9 mouse cellular contexts compared by ENCODE assay signal in the genomic region with DNA sequence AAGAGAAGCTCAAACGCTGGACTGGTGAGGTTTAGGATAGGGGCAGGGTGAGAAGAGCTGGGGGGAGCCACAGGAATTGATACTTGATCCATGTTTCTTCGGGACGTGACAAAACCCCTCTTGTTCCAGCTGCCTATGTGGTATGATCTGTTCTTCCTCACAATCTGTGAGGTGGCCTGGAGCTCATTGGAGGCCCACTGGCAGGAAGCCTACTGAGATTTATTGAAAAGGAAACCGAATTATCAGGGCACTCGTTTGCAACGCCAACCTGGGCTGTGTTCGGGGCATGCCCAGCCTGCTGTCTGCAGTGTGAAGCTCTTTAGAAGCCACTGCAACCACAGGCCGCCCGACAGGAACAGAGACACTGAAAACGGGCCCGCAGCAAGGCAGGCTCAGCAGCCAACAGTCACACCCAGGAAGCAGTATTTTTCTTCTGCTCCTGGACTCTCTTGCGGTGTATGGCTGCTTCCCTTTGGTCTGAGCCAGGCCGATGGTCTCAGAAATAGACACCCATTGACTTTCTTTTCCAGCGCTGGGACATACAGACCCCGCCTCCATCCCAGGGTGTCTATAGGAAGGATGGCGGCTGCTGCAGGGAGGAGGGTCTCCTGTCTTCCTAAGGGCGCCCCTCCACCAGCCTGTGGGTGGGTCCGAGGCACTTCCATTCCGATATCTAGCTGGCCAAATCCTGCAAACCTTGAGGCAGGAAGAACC. TPM values are rescaled to one million over a fixed set of nuclear protein-coding genes. Genes with fewer than 3 reads are reported as not detected.
DNase-seq lines count a peak whose midpoint lies in the region; ATAC-seq lines count a peak whose summit lies in the region.
"Had no signal": no experiment of that assay in that cellular context is flagged by ENCODE, and none has a peak within 500 bp of the region (broad histone marks: within the 10 kb centered on the region; RNA-seq: fewer than 3 reads in every experiment).

No protein-coding gene starts in this region.

- H3K36me3 ChIP-seq in hindbrain, embryonic 11.5 days (ENCODE audit: control insufficient read depth, insufficient read depth, low read length): 0 out of 2 replicates have a peak, but pooled peaks cover 6% of the 10 kb centered on the region
- H3K36me3 ChIP-seq in liver, embryonic 16.5 days (ENCODE audit: control insufficient read depth, insufficient read depth): peaks cover 22% of the 10 kb centered on the region
- no peaks in the 10 kb centered on the region for H3K36me3 ChIP-seq in neural tube, embryonic 15.5 days

- peak; percentile 32; the same call in 1 of the 2 replicates for ATAC-seq in cerebellum, adult (ENCODE audit: insufficient number of reproducible peaks, low FRiP score, low TSS enrichment)
- peak; percentile 87 for ATAC-seq in hindbrain, embryonic 11.5 days (ENCODE audit: low FRiP score)
- peak; percentile 22 for ATAC-seq in liver, embryonic 16.5 days (ENCODE audit: low read depth)
- ATAC-seq in neural tube, embryonic 15.5 days (ENCODE audit: low FRiP score): peak; percentile 90

- peak overlapping the region; percentile 44 for H3K4me2 ChIP-seq in hindbrain, embryonic 11.5 days (replicated peaks; ENCODE audit: low read depth, low read length)
- H3K4me2 ChIP-seq in liver, embryonic 16.5 days (ENCODE audit: low read depth, low read length): peak overlapping the region; percentile 98
- H3K4me2 ChIP-seq in neural tube, embryonic 15.5 days: peak overlapping the region; percentile 92

- no peaks in the 10 kb centered on the region for H3K27me3 ChIP-seq in hindbrain, embryonic 11.5 days (ENCODE audit: control insufficient read depth, insufficient read depth, low read length)
- H3K27me3 ChIP-seq in liver, embryonic 16.5 days (ENCODE audit: control insufficient read depth, insufficient read depth, low read depth, low read length): no peaks in the 10 kb centered on the region
- H3K27me3 ChIP-seq in neural tube, embryonic 15.5 days (replicated peaks): no peaks in the 10 kb centered on the region

- peaks cover 12% of the 10 kb centered on the region; the same call in 1 of the 2 replicates for H3K4me1 ChIP-seq in hindbrain, embryonic 11.5 days (replicated peaks; ENCODE audit: control insufficient read depth, insufficient read depth, low read length)
- peaks cover 41% of the 10 kb centered on the region for H3K4me1 ChIP-seq in liver, embryonic 16.5 days (ENCODE audit: control insufficient read depth, low read depth, low read length)
- H3K4me1 ChIP-seq in neural tube, embryonic 15.5 days: peaks cover 25% of the 10 kb centered on the region

- WGBS in hindbrain, embryonic 11.5 days: 12% methylated on average over 19 of the region's 19 CpGs
- 7% methylated on average over 19 of the region's 19 CpGs for WGBS in liver, embryonic 16.5 days (ENCODE audit: insufficient replicate concordance)
- 9% methylated on average over 19 of the region's 19 CpGs for WGBS in neural tube, embryonic 15.5 days

- peak overlapping the region; percentile 91 for H3K27ac ChIP-seq in hindbrain, embryonic 11.5 days (ENCODE audit: low read depth, low read length)
- H3K27ac ChIP-seq in liver, embryonic 16.5 days (ENCODE audit: low read length): peak overlapping the region; percentile 95
- peak overlapping the region; percentile 99 for H3K27ac ChIP-seq in neural tube, embryonic 15.5 days (replicated peaks)

- peak overlapping the region; percentile 63 for H3K9ac ChIP-seq in hindbrain, embryonic 11.5 days (ENCODE audit: low read depth, low read length)
- H3K9ac ChIP-seq in liver, embryonic 16.5 days (ENCODE audit: low read depth, low read length): peak overlapping the region; percentile 91
- peak overlapping the region; percentile 83 for H3K9ac ChIP-seq in neural tube, embryonic 15.5 days (replicated peaks)

- DNase-seq in cerebellum, postnatal 10 days: no peak
- DNase-seq in urinary bladder, postnatal 25 days (ENCODE audit: low spot score): peak; percentile 23
- DNase-seq in urinary bladder, postnatal 10 days (ENCODE audit: low spot score): no peak
- DNase-seq in hindbrain, embryonic 11.5 days (ENCODE audit: low spot score): no peak
- DNase-seq in cerebellum, adult 18-20 months: no peak

- H3K9me3 ChIP-seq in hindbrain, embryonic 11.5 days (ENCODE audit: control insufficient read depth, low read length): no peaks in the 10 kb centered on the region
- H3K9me3 ChIP-seq in liver, embryonic 16.5 days (replicated peaks; ENCODE audit: control insufficient read depth, low read length): no peaks in the 10 kb centered on the region
- H3K9me3 ChIP-seq in neural tube, embryonic 15.5 days (replicated peaks): no peaks in the 10 kb centered on the region

- peak overlapping the region; percentile 68 for H3K4me3 ChIP-seq in hindbrain, embryonic 11.5 days (ENCODE audit: low read depth, low read length)
- H3K4me3 ChIP-seq in liver, embryonic 16.5 days (ENCODE audit: low read depth, low read length): peak overlapping the region; percentile 87
- peak overlapping the region; percentile 67 for H3K4me3 ChIP-seq in neural tube, embryonic 15.5 days (replicated peaks)

RNA-seq across cellular contexts. Expression of gene Birc5, which starts 0.6 kb away (rescaled TPM):
- 296 and 301 TPM in 2 replicates for polyA plus RNA-seq in hindbrain, embryonic 11.5 days (2014; fragmentation: Nextera tagmentation; extraction: Ambion mirVana)
- polyA plus RNA-seq in liver, embryonic 16.5 days (2015; fragmentation: Nextera tagmentation; extraction: Ambion mirVana): 298 and 327 TPM in 2 replicates
- polyA plus RNA-seq in neural tube, embryonic 15.5 days (2015; fragmentation: Nextera tagmentation; extraction: Ambion mirVana): 26.7 and 88.4 TPM in 2 replicates

RNA-seq across cellular contexts. Expression of gene Tmem235, which starts 12.1 kb away (rescaled TPM):
- polyA plus RNA-seq in hindbrain, embryonic 11.5 days (2014; fragmentation: Nextera tagmentation; extraction: Ambion mirVana): not detected in 2 replicates
- not detected in 2 replicates for polyA plus RNA-seq in liver, embryonic 16.5 days (2015; fragmentation: Nextera tagmentation; extraction: Ambion mirVana)
- not detected in 2 replicates for polyA plus RNA-seq in neural tube, embryonic 15.5 days (2015; fragmentation: Nextera tagmentation; extraction: Ambion mirVana)
- polyA plus RNA-seq: gonadal fat pad, adult 2 months had no signal

RNA-seq across cellular contexts. Expression of gene Tk1, which starts 22.5 kb away (rescaled TPM):
- 73.3 and 84.3 TPM in 2 replicates for polyA plus RNA-seq in hindbrain, embryonic 11.5 days (2014; fragmentation: Nextera tagmentation; extraction: Ambion mirVana)
- 120 and 127 TPM in 2 replicates for polyA plus RNA-seq in liver, embryonic 16.5 days (2015; fragmentation: Nextera tagmentation; extraction: Ambion mirVana)
- 15.6 and 42.9 TPM in 2 replicates for polyA plus RNA-seq in neural tube, embryonic 15.5 days (2015; fragmentation: Nextera tagmentation; extraction: Ambion mirVana)

RNA-seq across cellular contexts. Expression of gene Afmid, which starts 22.7 kb away (rescaled TPM):
- 3.4 and 3.5 TPM in 2 replicates for polyA plus RNA-seq in hindbrain, embryonic 11.5 days (2014; fragmentation: Nextera tagmentation; extraction: Ambion mirVana)
- polyA plus RNA-seq in liver, embryonic 16.5 days (2015; fragmentation: Nextera tagmentation; extraction: Ambion mirVana): 14.6 and 15.4 TPM in 2 replicates
- 6.0 and 8.0 TPM in 2 replicates for polyA plus RNA-seq in neural tube, embryonic 15.5 days (2015; fragmentation: Nextera tagmentation; extraction: Ambion mirVana)

RNA-seq across cellular contexts. Expression of gene Tha1, which starts 24.9 kb away (rescaled TPM):
- 1.4 and 1.7 TPM in 2 replicates for polyA plus RNA-seq in hindbrain, embryonic 11.5 days (2014; fragmentation: Nextera tagmentation; extraction: Ambion mirVana)
- 1.3 and 2.6 TPM in 2 replicates for polyA plus RNA-seq in liver, embryonic 16.5 days (2015; fragmentation: Nextera tagmentation; extraction: Ambion mirVana)
- 4.7 and 5.0 TPM in 2 replicates for polyA plus RNA-seq in neural tube, embryonic 15.5 days (2015; fragmentation: Nextera tagmentation; extraction: Ambion mirVana)

Comparison
In these comparisons a context has a peak if more than half of its experiments do, and no peak if none do; other contexts are left out.
1. ATAC-seq: peak in every context shown above with its lines; median percentile 90 in neural tube, embryonic 15.5 days; 87 in hindbrain, embryonic 11.5 days; 32 in cerebellum, adult; 22 in liver, embryonic 16.5 days.
2. H3K4me2 ChIP-seq: peak in every context shown above with its lines; median percentile 98 in liver, embryonic 16.5 days; 92 in neural tube, embryonic 15.5 days; 44 in hindbrain, embryonic 11.5 days.